Mouse (Mus musculus): ENCODE measurements around the gene Catsperz. TPM values are rescaled to one million over a fixed set of nuclear protein-coding genes. Genes with fewer than 3 reads are reported as not detected.

Catsperz gene
- polyA plus RNA-seq, 1 experiment, result 0.28 TPM

DNA sequence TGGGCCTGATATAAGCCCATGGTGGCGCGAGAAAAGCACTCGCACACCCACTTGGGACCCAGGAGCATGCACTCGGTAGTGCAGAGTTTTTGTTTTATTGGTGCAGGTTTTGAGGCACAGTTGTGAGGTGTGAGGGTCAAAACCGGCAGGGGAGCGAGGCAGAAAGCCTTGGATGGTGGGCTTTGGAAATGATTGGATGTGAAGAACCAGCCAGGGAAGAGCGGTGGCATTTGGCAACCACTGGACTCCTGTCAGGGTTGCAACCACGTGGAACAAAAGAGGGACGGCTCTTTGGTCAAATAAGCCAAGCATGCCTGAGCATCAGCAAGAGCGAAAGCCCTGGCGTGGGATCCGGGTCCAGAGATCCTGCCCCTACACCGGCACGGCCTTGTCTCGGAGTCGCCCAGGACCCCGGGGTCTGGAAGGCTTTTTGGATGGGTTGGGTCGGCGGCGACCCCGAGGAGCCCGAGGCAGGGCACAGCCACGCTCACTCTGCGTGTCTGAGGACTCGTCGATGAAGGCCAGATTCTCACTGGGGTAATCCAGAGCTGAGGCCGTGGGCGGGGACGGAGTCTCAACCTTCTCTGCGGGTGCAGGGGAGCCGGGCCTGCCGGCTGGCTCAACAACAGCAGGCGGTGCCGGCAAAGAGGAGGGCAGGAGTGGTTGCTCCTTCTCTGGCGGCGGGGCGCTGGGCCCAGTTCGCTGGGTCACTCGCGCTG is 590 bp upstream of the Catsperz start:
- TF ChIP-seq MYOD1 (IDR thresholded peaks at IDR 0.05; ENCODE audit: control insufficient read depth in 1 of 3, insufficient read length in 2 of 3, low read depth in 2 of 3) (no peak), SRF (IDR thresholded peaks at IDR 0.05; ENCODE audit: control insufficient read depth, insufficient read length, low read depth) (no peak), MYOG (IDR thresholded peaks at IDR 0.05; ENCODE audit: control insufficient read depth in 1 of 3, insufficient read depth in 1 of 3, insufficient read length in 2 of 3, low read depth in 2 of 3) (no peak), CEBPB (IDR thresholded peaks at IDR 0.05; ENCODE audit: insufficient read depth, poor library complexity, severe bottlenecking) (no peak), TCF3 (IDR thresholded peaks at IDR 0.05; ENCODE audit: insufficient read length, low read depth) (no peak), POLR2AphosphoS2 (IDR thresholded peaks at IDR 0.05; ENCODE audit: insufficient read length, low read depth) (no peak), USF1 (IDR thresholded peaks at IDR 0.05; ENCODE audit: low read depth) (no peak), POLR2A (IDR thresholded peaks at IDR 0.05; ENCODE audit: insufficient read length, low read depth) (no peak), MAX (IDR thresholded peaks at IDR 0.05; ENCODE audit: low read depth) (no peak), REST (IDR thresholded peaks at IDR 0.05; ENCODE audit: insufficient read depth, insufficient read length) (no peak), TCF12 (IDR thresholded peaks at IDR 0.05; ENCODE audit: insufficient read depth, poor library complexity, severe bottlenecking) (no peak), E2F4 (IDR thresholded peaks at IDR 0.05; ENCODE audit: insufficient read depth) (no peak)
- Histone ChIP-seq H3K4me3 (no peak overlapping the region), H3ac (ENCODE audit: control insufficient read depth, insufficient read length) (no peak overlapping the region), H3K79me2 (ENCODE audit: control insufficient read depth, insufficient read depth) (peaks cover 1% of the 10 kb centered on the region), H3K27me3 (ENCODE audit: control insufficient read depth, insufficient read depth, insufficient read length) (no peaks in the 10 kb centered on the region), H3K4me2 (ENCODE audit: low read depth) (no peak overlapping the region), H3K36me3 (ENCODE audit: control insufficient read depth, insufficient read depth) (no peaks in the 10 kb centered on the region)

GRCm38 (mm10) chr19:6924461-6925306 is 496 bp downstream of the Catsperz start:
- Histone ChIP-seq H3K27me3 (ENCODE audit: control insufficient read depth, insufficient read depth, insufficient read length) (no peaks in the 10 kb centered on the region), H3K4me3 (no peak overlapping the region), H3K79me2 (ENCODE audit: control insufficient read depth, insufficient read depth) (peaks cover 12% of the 10 kb centered on the region), H3ac (ENCODE audit: control insufficient read depth, insufficient read length) (no peak overlapping the region), H3K36me3 (ENCODE audit: control insufficient read depth, insufficient read depth) (no peaks in the 10 kb centered on the region), H3K4me2 (ENCODE audit: low read depth) (peak overlapping the region; percentile 63)
- TF ChIP-seq TCF12 (IDR thresholded peaks at IDR 0.05; ENCODE audit: insufficient read depth, poor library complexity, severe bottlenecking) (no peak), TCF3 (IDR thresholded peaks at IDR 0.05; ENCODE audit: insufficient read length, low read depth) (no peak), POLR2A (IDR thresholded peaks at IDR 0.05; ENCODE audit: insufficient read length, low read depth) (no peak), MYOD1 (IDR thresholded peaks at IDR 0.05; ENCODE audit: control insufficient read depth in 1 of 3, insufficient read length in 2 of 3, low read depth in 2 of 3) (no peak), E2F4 (IDR thresholded peaks at IDR 0.05; ENCODE audit: insufficient read depth) (no peak), CEBPB (IDR thresholded peaks at IDR 0.05; ENCODE audit: insufficient read depth, poor library complexity, severe bottlenecking) (no peak), MYOG (IDR thresholded peaks at IDR 0.05; ENCODE audit: control insufficient read depth in 1 of 3, insufficient read depth in 1 of 3, insufficient read length in 2 of 3, low read depth in 2 of 3) (no peak), MAX (IDR thresholded peaks at IDR 0.05; ENCODE audit: low read depth) (no peak), SRF (IDR thresholded peaks at IDR 0.05; ENCODE audit: control insufficient read depth, insufficient read length, low read depth) (no peak)

DNA sequence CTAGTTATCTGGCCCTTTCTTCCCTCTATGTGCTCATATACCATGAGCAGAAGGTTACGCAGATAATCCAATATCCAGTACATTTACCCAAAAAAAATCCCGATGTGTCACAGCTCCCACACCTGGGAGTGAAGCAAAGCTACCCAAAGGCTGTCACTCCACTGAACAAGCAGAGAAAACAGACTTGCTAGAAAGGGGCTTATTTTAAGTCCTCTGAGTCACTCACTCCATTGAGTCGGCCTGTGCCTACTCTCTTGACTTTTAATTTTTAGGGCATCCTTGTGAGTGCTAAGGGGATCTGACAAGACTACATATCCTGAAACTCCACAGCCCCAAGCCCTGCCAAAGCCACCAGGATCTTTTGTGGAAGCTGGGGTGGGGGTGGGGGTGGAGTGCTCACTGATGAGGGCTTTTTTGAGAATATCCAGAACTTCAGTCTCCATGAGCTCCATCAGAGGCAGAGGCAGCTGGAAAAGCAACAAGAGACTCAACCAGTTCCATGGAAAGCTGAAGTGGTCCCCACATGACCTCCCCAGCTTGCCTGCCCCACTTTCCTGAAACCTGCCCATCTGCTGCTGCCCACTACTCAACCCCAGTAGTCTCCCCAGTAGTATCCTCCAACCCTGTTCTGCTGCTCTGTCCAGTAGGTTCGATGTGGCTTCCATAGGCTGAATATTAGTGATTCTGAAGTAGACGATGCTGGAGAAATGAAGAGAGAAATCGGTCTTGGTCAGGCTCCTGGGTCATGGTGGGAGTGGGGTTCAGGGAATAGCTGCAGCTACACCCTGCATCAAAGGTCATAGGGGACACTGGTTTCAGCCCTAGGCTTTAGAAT is 2.1 kb downstream of the Catsperz start:
- no peak for TF ChIP-seq MYOD1 (IDR thresholded peaks at IDR 0.05; ENCODE audit: control insufficient read depth in 1 of 3, insufficient read length in 2 of 3, low read depth in 2 of 3)
- no peak for TF ChIP-seq POLR2A (IDR thresholded peaks at IDR 0.05; ENCODE audit: insufficient read length, low read depth)
- no peak for TF ChIP-seq CEBPB (IDR thresholded peaks at IDR 0.05; ENCODE audit: insufficient read depth, poor library complexity, severe bottlenecking)
- TF ChIP-seq POLR2AphosphoS2 (IDR thresholded peaks at IDR 0.05; ENCODE audit: insufficient read length, low read depth), result no peak
- no peak for TF ChIP-seq E2F4 (IDR thresholded peaks at IDR 0.05; ENCODE audit: insufficient read depth)
- TF ChIP-seq MAX (IDR thresholded peaks at IDR 0.05; ENCODE audit: low read depth), result no peak
- TF ChIP-seq USF1 (IDR thresholded peaks at IDR 0.05; ENCODE audit: low read depth), result no peak
- TF ChIP-seq REST (IDR thresholded peaks at IDR 0.05; ENCODE audit: insufficient read depth, insufficient read length), result no peak
- TF ChIP-seq TCF3 (IDR thresholded peaks at IDR 0.05; ENCODE audit: insufficient read length, low read depth), result no peak
- Histone ChIP-seq H3ac (ENCODE audit: control insufficient read depth, insufficient read length) (no peak overlapping the region), H3K27me3 (ENCODE audit: control insufficient read depth, insufficient read depth, insufficient read length) (no peaks in the 10 kb centered on the region), H3K4me2 (ENCODE audit: low read depth) (peak overlapping the region; percentile 97), H3K79me2 (ENCODE audit: control insufficient read depth, insufficient read depth) (peaks cover 23% of the 10 kb centered on the region), H3K36me3 (ENCODE audit: control insufficient read depth, insufficient read depth) (no peaks in the 10 kb centered on the region), H3K4me3 (peak overlapping the region; percentile 56)
